Mouse (Mus musculus): ENCODE measurements around the gene Aifm2. TPM values are rescaled to one million over a fixed set of nuclear protein-coding genes. Genes with fewer than 3 reads are reported as not detected.

Aifm2 gene
- polyA plus RNA-seq, 1 experiment, result 20.2 TPM

DNA sequence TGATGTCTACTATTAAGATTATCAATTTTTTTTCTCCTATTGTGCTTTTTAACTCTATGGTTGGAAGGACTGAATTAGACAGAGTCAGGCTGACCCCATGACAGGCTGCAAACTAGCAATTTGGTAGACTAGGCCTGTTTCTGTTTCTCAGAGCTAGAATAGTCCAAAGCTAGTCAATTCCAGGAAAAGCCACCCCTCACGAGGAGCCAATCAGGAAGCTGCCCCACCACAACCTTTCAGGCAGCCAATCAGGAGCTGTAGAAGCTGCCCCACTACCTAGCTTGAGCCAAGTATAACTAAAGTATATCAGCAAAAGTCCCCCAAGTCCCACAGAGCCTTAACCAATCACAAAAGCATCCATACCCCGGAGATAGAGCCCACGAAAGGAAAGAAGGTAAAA is 39.1 kb upstream of the Aifm2 start:
- no peak for TF ChIP-seq MYOG (IDR thresholded peaks at IDR 0.05; ENCODE audit: control insufficient read depth in 1 of 3, insufficient read depth in 1 of 3, insufficient read length in 2 of 3, low read depth in 2 of 3)
- TF ChIP-seq TCF12 (IDR thresholded peaks at IDR 0.05; ENCODE audit: insufficient read depth, poor library complexity, severe bottlenecking), result no peak
- TF ChIP-seq TCF3 (IDR thresholded peaks at IDR 0.05; ENCODE audit: insufficient read length, low read depth), result no peak
- no peak for TF ChIP-seq SRF (IDR thresholded peaks at IDR 0.05; ENCODE audit: control insufficient read depth, insufficient read length, low read depth)
- no peak for TF ChIP-seq USF1 (IDR thresholded peaks at IDR 0.05; ENCODE audit: low read depth)
- no peak for TF ChIP-seq REST (IDR thresholded peaks at IDR 0.05; ENCODE audit: insufficient read depth, insufficient read length)
- TF ChIP-seq MAX (IDR thresholded peaks at IDR 0.05; ENCODE audit: low read depth), result no peak
- TF ChIP-seq POLR2AphosphoS2 (IDR thresholded peaks at IDR 0.05; ENCODE audit: insufficient read length, low read depth), result no peak
- no peak for TF ChIP-seq POLR2A (IDR thresholded peaks at IDR 0.05; ENCODE audit: insufficient read length, low read depth)
- no peak for TF ChIP-seq MYOD1 (IDR thresholded peaks at IDR 0.05; ENCODE audit: control insufficient read depth in 1 of 3, insufficient read length in 2 of 3, low read depth in 2 of 3)
- no peak for TF ChIP-seq CEBPB (IDR thresholded peaks at IDR 0.05; ENCODE audit: insufficient read depth, poor library complexity, severe bottlenecking)
- no peak for TF ChIP-seq E2F4 (IDR thresholded peaks at IDR 0.05; ENCODE audit: insufficient read depth)
- H3ac ChIP-seq (ENCODE audit: control insufficient read depth, insufficient read length), result no peak overlapping the region
- H3K36me3 ChIP-seq (ENCODE audit: control insufficient read depth, insufficient read depth), result no peaks in the 10 kb centered on the region

DNA sequence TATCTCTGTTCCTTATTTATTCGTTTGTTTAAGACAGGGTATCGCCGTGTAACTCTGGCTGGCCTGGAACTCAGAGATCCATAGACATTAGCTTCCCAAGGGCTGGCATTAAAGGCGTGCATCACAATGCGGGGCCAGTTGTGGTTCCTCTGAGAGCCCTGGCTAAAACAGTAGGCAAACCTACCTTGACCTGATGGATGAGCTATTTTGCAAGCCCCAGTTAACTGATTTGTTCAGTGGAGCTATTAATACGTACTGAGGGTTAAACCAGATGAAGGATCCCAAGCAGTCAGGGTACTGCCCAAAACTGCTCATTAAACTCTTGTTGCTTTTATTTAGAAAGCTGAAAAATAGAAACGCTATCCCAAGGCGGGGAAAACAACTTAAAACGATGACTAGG is 35.5 kb upstream of the Aifm2 start:
- Histone ChIP-seq H3K27me3 (ENCODE audit: control insufficient read depth, insufficient read depth, insufficient read length) (no peaks in the 10 kb centered on the region), H3K79me2 (ENCODE audit: control insufficient read depth, insufficient read depth) (peaks cover 42% of the 10 kb centered on the region), H3K4me3 (peak overlapping the region; percentile 76), H3K4me2 (ENCODE audit: low read depth) (peak overlapping the region; percentile 83), H3ac (ENCODE audit: control insufficient read depth, insufficient read length) (peak overlapping the region; percentile 62), H3K36me3 (ENCODE audit: control insufficient read depth, insufficient read depth) (peaks cover 9% of the 10 kb centered on the region)
- no peak for TF ChIP-seq TCF3 (IDR thresholded peaks at IDR 0.05; ENCODE audit: insufficient read length, low read depth)
- TF ChIP-seq USF1 (IDR thresholded peaks at IDR 0.05; ENCODE audit: low read depth), result no peak
- no peak for TF ChIP-seq POLR2A (IDR thresholded peaks at IDR 0.05; ENCODE audit: insufficient read length, low read depth)
- no peak for TF ChIP-seq POLR2AphosphoS2 (IDR thresholded peaks at IDR 0.05; ENCODE audit: insufficient read length, low read depth)
- no peak for TF ChIP-seq CEBPB (IDR thresholded peaks at IDR 0.05; ENCODE audit: insufficient read depth, poor library complexity, severe bottlenecking)
- no peak for TF ChIP-seq MAX (IDR thresholded peaks at IDR 0.05; ENCODE audit: low read depth)
- TF ChIP-seq TCF12 (IDR thresholded peaks at IDR 0.05; ENCODE audit: insufficient read depth, poor library complexity, severe bottlenecking), result no peak
- TF ChIP-seq E2F4 (IDR thresholded peaks at IDR 0.05; ENCODE audit: insufficient read depth), result no peak
- TF ChIP-seq REST (IDR thresholded peaks at IDR 0.05; ENCODE audit: insufficient read depth, insufficient read length), result no peak
- TF ChIP-seq MYOG (IDR thresholded peaks at IDR 0.05; ENCODE audit: control insufficient read depth in 1 of 3, insufficient read depth in 1 of 3, insufficient read length in 2 of 3, low read depth in 2 of 3), result no peak
- TF ChIP-seq MYOD1 (IDR thresholded peaks at IDR 0.05; ENCODE audit: control insufficient read depth in 1 of 3, insufficient read length in 2 of 3, low read depth in 2 of 3), result no peak
- no peak for TF ChIP-seq SRF (IDR thresholded peaks at IDR 0.05; ENCODE audit: control insufficient read depth, insufficient read length, low read depth)

More for the DNA sequence above, 39.1 kb upstream of the Aifm2 start:
- no peak overlapping the region for H3K4me2 ChIP-seq (ENCODE audit: low read depth)
- peaks cover 6% of the 10 kb centered on the region for H3K79me2 ChIP-seq (ENCODE audit: control insufficient read depth, insufficient read depth)
- no peak overlapping the region for H3K4me3 ChIP-seq
- H3K27me3 ChIP-seq (ENCODE audit: control insufficient read depth, insufficient read depth, insufficient read length), result no peaks in the 10 kb centered on the region

DNA sequence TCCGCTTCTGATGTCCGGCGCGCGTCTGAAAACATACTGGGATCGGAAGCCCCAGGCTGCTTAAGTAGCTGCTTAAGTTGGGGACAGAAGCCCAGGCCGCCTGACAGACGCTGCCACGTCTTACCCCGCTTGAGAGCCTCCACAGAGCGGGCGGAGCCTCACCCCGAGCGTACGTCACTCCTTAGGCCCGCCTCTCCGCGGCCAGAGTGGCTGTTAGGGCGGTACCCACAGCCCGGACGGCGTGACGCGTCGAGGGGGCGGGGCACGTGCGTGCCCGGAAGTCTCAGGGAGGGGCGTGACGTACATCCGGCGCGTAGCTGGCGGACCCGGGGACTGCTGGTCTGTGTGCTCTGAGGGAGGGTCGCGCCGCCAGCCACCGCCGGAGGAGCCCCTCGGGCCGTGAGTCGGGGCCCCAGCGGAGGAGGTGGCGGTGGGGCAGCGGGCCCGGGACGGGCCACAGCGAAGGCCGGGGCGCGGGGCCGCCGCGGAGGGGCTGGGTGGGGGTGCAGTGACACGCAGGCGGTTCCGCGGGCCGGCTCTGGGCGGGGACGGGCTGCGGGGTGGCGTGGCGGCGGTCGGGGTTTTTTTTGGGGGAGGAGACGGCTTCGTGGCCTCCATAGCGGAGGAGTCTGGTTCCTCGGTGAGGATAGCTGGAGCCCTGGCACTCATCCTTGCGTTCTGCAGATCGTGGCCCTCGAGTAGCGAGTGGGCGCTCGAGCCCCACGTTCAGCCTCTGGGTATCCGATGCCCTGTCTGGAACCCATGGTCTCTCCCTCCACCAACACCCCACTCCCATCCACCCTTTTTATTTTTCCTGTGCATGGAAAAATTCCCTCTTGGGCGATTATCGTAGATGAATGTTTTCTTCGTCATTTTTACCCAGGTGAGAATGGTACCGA is 34.8 kb upstream of the Aifm2 start, which contains the start of gene Sar1a:
TSS of gene Sar1a (plus strand) at position 285 of the 899 bp plus-strand sequence.
- H3K79me2 ChIP-seq (ENCODE audit: control insufficient read depth, insufficient read depth), result peaks cover 49% of the 10 kb centered on the region
- H3K36me3 ChIP-seq (ENCODE audit: control insufficient read depth, insufficient read depth), result peaks cover 16% of the 10 kb centered on the region
- TF ChIP-seq CEBPB (IDR thresholded peaks at IDR 0.05; ENCODE audit: insufficient read depth, poor library complexity, severe bottlenecking), result no peak
- peak; percentile 29 for TF ChIP-seq USF1 (IDR thresholded peaks at IDR 0.05; ENCODE audit: low read depth)
- no peak for TF ChIP-seq REST (IDR thresholded peaks at IDR 0.05; ENCODE audit: insufficient read depth, insufficient read length)
- no peak for TF ChIP-seq TCF12 (IDR thresholded peaks at IDR 0.05; ENCODE audit: insufficient read depth, poor library complexity, severe bottlenecking)
- peak; percentile 91 for TF ChIP-seq POLR2A (IDR thresholded peaks at IDR 0.05; ENCODE audit: insufficient read length, low read depth)
- peak; percentile 24 for TF ChIP-seq SRF (IDR thresholded peaks at IDR 0.05; ENCODE audit: control insufficient read depth, insufficient read length, low read depth)
- no peak for TF ChIP-seq MAX (IDR thresholded peaks at IDR 0.05; ENCODE audit: low read depth)
- TF ChIP-seq MYOD1 (IDR thresholded peaks at IDR 0.05; ENCODE audit: control insufficient read depth in 1 of 3, insufficient read length in 2 of 3, low read depth in 2 of 3), result peak in 1 of 3 experiments; percentile 34
- peak; percentile 94 for TF ChIP-seq POLR2AphosphoS2 (IDR thresholded peaks at IDR 0.05; ENCODE audit: insufficient read length, low read depth)
- no peak for TF ChIP-seq E2F4 (IDR thresholded peaks at IDR 0.05; ENCODE audit: insufficient read depth)
- TF ChIP-seq TCF3 (IDR thresholded peaks at IDR 0.05; ENCODE audit: insufficient read length, low read depth), result no peak
- no peak for TF ChIP-seq MYOG (IDR thresholded peaks at IDR 0.05; ENCODE audit: control insufficient read depth in 1 of 3, insufficient read depth in 1 of 3, insufficient read length in 2 of 3, low read depth in 2 of 3)
- no peaks in the 10 kb centered on the region for H3K27me3 ChIP-seq (ENCODE audit: control insufficient read depth, insufficient read depth, insufficient read length)
- peak within 1 kb of the TSS; percentile 83 for H3K4me2 ChIP-seq (ENCODE audit: low read depth)
- peak within 1 kb of the TSS; percentile 62 for H3ac ChIP-seq (ENCODE audit: control insufficient read depth, insufficient read length)
- peak within 1 kb of the TSS; percentile 76 for H3K4me3 ChIP-seq

DNA sequence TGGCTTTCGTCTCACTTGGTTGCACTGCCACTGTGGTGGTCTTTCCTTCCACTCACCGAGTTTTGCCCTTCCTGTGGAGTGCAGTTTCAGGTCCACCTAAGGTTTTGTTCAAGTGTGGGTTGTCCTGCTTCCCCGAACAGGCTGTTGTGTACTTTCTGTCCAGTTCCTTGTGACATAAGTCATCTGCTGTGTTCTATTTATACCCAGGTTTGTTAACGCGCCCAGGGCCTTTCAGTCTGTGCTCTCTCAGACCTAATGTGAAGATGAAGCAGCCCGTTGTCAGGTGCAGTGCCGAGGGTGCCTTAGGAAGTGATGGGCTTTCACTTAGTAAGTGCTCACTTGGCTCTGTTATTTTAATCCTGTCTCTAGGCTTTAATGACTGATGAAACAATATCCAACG is 25.7 kb upstream of the Aifm2 start:
- peaks cover 15% of the 10 kb centered on the region for H3K79me2 ChIP-seq (ENCODE audit: control insufficient read depth, insufficient read depth)
- H3K4me3 ChIP-seq, result no peak overlapping the region
- H3K27me3 ChIP-seq (ENCODE audit: control insufficient read depth, insufficient read depth, insufficient read length), result no peaks in the 10 kb centered on the region
- peaks cover 68% of the 10 kb centered on the region for H3K36me3 ChIP-seq (ENCODE audit: control insufficient read depth, insufficient read depth)
- H3K4me2 ChIP-seq (ENCODE audit: low read depth), result no peak overlapping the region
- no peak overlapping the region for H3ac ChIP-seq (ENCODE audit: control insufficient read depth, insufficient read length)
- TF ChIP-seq MAX (IDR thresholded peaks at IDR 0.05; ENCODE audit: low read depth) (no peak), TCF12 (IDR thresholded peaks at IDR 0.05; ENCODE audit: insufficient read depth, poor library complexity, severe bottlenecking) (no peak), TCF3 (IDR thresholded peaks at IDR 0.05; ENCODE audit: insufficient read length, low read depth) (no peak)
